ENCODE assay signal across 9 mouse cellular contexts in genomic region chr4:61858160-61858559, GRCm38 (mm10). TPM values are rescaled to one million over a fixed set of nuclear protein-coding genes. Genes with fewer than 3 reads are reported as not detected.
DNase-seq lines count a peak whose midpoint lies in the region; ATAC-seq and TF ChIP-seq lines count a peak whose summit lies in the region.
"Had no signal": no experiment of that assay in that cellular context is flagged by ENCODE, and none has a peak within 500 bp of the region (broad histone marks: within the 10 kb centered on the region; RNA-seq: fewer than 3 reads in every experiment).

No protein-coding gene starts in this region.

- no peak for TF ChIP-seq EP300 in stomach, postnatal 0 days (optimal IDR thresholded peaks at IDR 0.05)

- DNase-seq in heart, postnatal 4 days: peak; percentile 26
- no peak for DNase-seq in heart, postnatal 36 days
- DNase-seq in testis, postnatal 14 days (ENCODE audit: low spot score): no peak
- DNase-seq in stomach, postnatal 0 days (ENCODE audit: low spot score): peak; percentile 35
- DNase-seq in forebrain, embryonic 10.5 days (ENCODE audit: extremely low spot score, low spot score): no peak
- DNase-seq in layer of hippocampus, postnatal 10 days (ENCODE audit: low spot score in 2 of 2): no peak

- intact Hi-C loops in heart, postnatal 36 days (cut with DNase I): no loop called here

- 41% methylated on average over 4 of the region's 4 CpGs for WGBS in bone marrow, adult 2 months
- 48% methylated on average over 4 of the region's 4 CpGs for WGBS in stomach, postnatal 0 days
- WGBS in forebrain, embryonic 10.5 days: 51% methylated on average over 4 of the region's 4 CpGs

- ATAC-seq in stomach, postnatal 0 days (ENCODE audit: low FRiP score, low TSS enrichment): no peak

- H3K36me3 ChIP-seq in testis, adult 2 months (ENCODE audit: control insufficient read depth, insufficient read depth, low read length): no peaks in the 10 kb centered on the region
- no peaks in the 10 kb centered on the region for H3K36me3 ChIP-seq in stomach, postnatal 0 days (ENCODE audit: control insufficient read depth, insufficient read depth, low read length)
- H3K36me3 ChIP-seq in forebrain, embryonic 10.5 days (replicated peaks): no peaks in the 10 kb centered on the region

- TF ChIP-seq CTCF in testis, adult 2 months (IDR thresholded peaks at IDR 0.05; ENCODE audit: control insufficient read depth, insufficient read depth, insufficient replicate concordance, low read depth, low read length): peak; percentile 81; the same call in 1 of the 2 replicates
- TF ChIP-seq CTCF in bone marrow, adult 2 months (IDR thresholded peaks at IDR 0.05; ENCODE audit: control insufficient read depth, insufficient read depth, low read length): peak; percentile 24; the same call in 1 of the 2 replicates
- peak; percentile 76 for TF ChIP-seq CTCF in stomach, postnatal 0 days (IDR thresholded peaks at IDR 0.05; ENCODE audit: low read depth)

- H3K4me1 ChIP-seq in testis, adult 2 months (ENCODE audit: control insufficient read depth, insufficient read depth, low read length): no peaks in the 10 kb centered on the region
- no peaks in the 10 kb centered on the region for H3K4me1 ChIP-seq in bone marrow, adult 2 months (ENCODE audit: control insufficient read depth, insufficient read depth, low read length)
- H3K4me1 ChIP-seq in stomach, postnatal 0 days (replicated peaks; ENCODE audit: control insufficient read depth, insufficient read depth): no peaks in the 10 kb centered on the region
- H3K4me1 ChIP-seq in forebrain, embryonic 10.5 days: no peaks in the 10 kb centered on the region

- H3K9me3 ChIP-seq in stomach, postnatal 0 days (ENCODE audit: control insufficient read depth, low read length): no peaks in the 10 kb centered on the region
- peaks cover 12% of the 10 kb centered on the region; the same call in 1 of the 2 replicates for H3K9me3 ChIP-seq in forebrain, embryonic 10.5 days

- no peak for TF ChIP-seq POLR2A in testis, adult 2 months (IDR thresholded peaks at IDR 0.05; ENCODE audit: control insufficient read depth, low read depth, low read length)
- TF ChIP-seq POLR2A in bone marrow, adult 2 months (IDR thresholded peaks at IDR 0.05; ENCODE audit: borderline replicate concordance, control insufficient read depth, low read depth, low read length): no peak

- no peak overlapping the region for H3K9ac ChIP-seq in stomach, postnatal 0 days (ENCODE audit: low read length)

- H3K4me2 ChIP-seq in stomach, postnatal 0 days (replicated peaks; ENCODE audit: low read depth): no peak overlapping the region

- H3K27me3 ChIP-seq in testis, adult 2 months (ENCODE audit: control insufficient read depth, insufficient read depth, low read length): no peaks in the 10 kb centered on the region
- H3K27me3 ChIP-seq in stomach, postnatal 0 days (ENCODE audit: control insufficient read depth, insufficient read depth, low read length): no peaks in the 10 kb centered on the region
- H3K27me3 ChIP-seq in forebrain, embryonic 10.5 days (ENCODE audit: poor library complexity, severe bottlenecking): no peaks in the 10 kb centered on the region

- no peak overlapping the region for H3K27ac ChIP-seq in testis, adult 2 months (ENCODE audit: control insufficient read depth, insufficient read depth, low read depth, low read length)
- H3K27ac ChIP-seq in bone marrow, adult 2 months (ENCODE audit: control insufficient read depth, insufficient read depth, low read depth, low read length, poor library complexity): no peak overlapping the region
- no peak overlapping the region for H3K27ac ChIP-seq in stomach, postnatal 0 days (replicated peaks)
- H3K27ac ChIP-seq in forebrain, embryonic 10.5 days: no peak overlapping the region

- H3K4me3 ChIP-seq in testis, adult 2 months (ENCODE audit: control insufficient read depth, low read depth, low read length): no peak overlapping the region
- H3K4me3 ChIP-seq in bone marrow, adult 2 months (replicated peaks; ENCODE audit: control insufficient read depth, low read depth, low read length): no peak overlapping the region
- H3K4me3 ChIP-seq in stomach, postnatal 0 days (ENCODE audit: low read depth, low read length): no peak overlapping the region
- H3K4me3 ChIP-seq in forebrain, embryonic 10.5 days: no peak overlapping the region

RNA-seq across cellular contexts. Expression of gene Mup5, which starts 23.1 kb away (rescaled TPM):
- not detected for total RNA-seq in heart, postnatal 4 days (2021)
- not detected for total RNA-seq in heart, postnatal 36 days (2021)
- polyA plus RNA-seq in testis, adult 2 months (2012; rRNA removed): not detected in 2 replicates
- polyA plus RNA-seq in bone marrow, adult 2 months (2011; ENCODE audit: insufficient read depth, insufficient read length, low replicate concordance, missing spikeins): not detected in 2 replicates
- not detected in 2 replicates for polyA plus RNA-seq in stomach, postnatal 0 days (2015; fragmentation: Nextera tagmentation; extraction: Ambion mirVana)
- not detected in 2 replicates for polyA plus RNA-seq in forebrain, embryonic 10.5 days (2016; fragmentation: Nextera tagmentation; extraction: Ambion mirVana)
- total RNA-seq in layer of hippocampus, postnatal 10 days (2021): not detected
- polyA plus RNA-seq: heart, embryonic 14.5 days had no signal

Comparison
In these comparisons a context has a peak if more than half of its experiments do, and no peak if none do; other contexts are left out.
1. DNase-seq: peak in heart, postnatal 4 days (single experiment) and stomach, postnatal 0 days (single experiment); none in heart, postnatal 36 days (0 of 2), testis, postnatal 14 days (single experiment), forebrain, embryonic 10.5 days (single experiment) and layer of hippocampus, postnatal 10 days (0 of 2).
2. CTCF ChIP-seq: peak in every context shown above with its lines; median percentile 81 in testis, adult 2 months; 76 in stomach, postnatal 0 days; 24 in bone marrow, adult 2 months.